Mouse (Mus musculus) right cerebral cortex, adult 2 months (tissue): ENCODE results near the gene Ar.

Source experiments
- DNase-seq, 2 experiments: peaks; one replicate each; pipeline ENCODE4 v3.0.0; 2021 to 2022; ENCODE audit warnings: low spot score in 2 of 2

Ar gene

GRCm38 (mm10) chrX:98148531-98149342, at the start of gene Ar:
Ar (plus strand) TSS chrX:98148769.
- DNase-seq: peak in 1 of 2 experiments; percentile 4

GRCm38 (mm10) chrX:98149724-98150392, 1.3 kb downstream of the Ar start:
- peak; percentile 17 to 39 for DNase-seq

GRCm38 (mm10) chrX:98150393-98151119, 2.0 kb downstream of the Ar start:
- DNase-seq: peak; percentile 4 to 17

- DNase-seq: no peak
Observed at GRCm38 (mm10) chrX:98189759-98190158, 41.2 kb downstream of the Ar start.

GRCm38 (mm10) chrX:98205766-98206165, 57.2 kb downstream of the Ar start:
- no peak for DNase-seq

DNA sequence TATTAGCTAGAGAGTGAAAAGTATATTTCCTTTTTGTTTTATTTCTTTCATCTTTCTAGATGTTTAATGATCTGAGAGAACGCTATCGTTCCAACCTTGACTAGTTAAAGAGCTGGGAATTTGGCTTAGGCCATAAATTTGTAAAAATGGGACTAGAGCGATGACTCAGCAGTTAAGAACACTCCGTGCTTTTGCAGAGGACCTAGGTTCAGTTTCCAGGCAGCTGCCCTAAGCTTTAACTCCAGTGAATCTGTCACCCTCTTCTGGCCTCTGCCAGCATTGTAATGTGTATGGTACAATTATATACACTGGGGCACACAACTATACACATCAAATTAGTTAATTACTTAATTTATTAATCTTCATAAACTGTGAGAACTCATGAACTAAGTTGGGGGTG, 58.6 kb downstream of the Ar start:
- no peak for DNase-seq

DNA sequence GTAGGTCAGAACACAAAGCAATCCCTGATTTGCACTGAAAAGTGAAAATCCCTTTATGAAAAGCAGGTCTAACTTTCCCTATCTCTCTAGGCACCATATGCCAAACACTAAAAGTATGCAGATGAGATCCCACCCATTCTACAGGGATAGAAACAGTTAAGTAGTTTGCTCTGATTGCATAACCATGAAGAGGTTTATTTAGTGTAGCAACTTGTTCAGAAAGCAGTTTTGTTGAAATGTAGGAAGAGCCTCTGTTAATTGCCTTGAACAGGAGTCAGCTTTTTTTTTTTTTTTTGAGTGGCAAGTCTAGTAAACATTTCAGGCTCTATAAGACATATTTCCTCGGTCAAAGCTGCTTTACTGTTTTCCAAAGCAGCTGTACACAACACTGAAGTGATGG, 67.5 kb downstream of the Ar start:
- no peak for DNase-seq

DNA sequence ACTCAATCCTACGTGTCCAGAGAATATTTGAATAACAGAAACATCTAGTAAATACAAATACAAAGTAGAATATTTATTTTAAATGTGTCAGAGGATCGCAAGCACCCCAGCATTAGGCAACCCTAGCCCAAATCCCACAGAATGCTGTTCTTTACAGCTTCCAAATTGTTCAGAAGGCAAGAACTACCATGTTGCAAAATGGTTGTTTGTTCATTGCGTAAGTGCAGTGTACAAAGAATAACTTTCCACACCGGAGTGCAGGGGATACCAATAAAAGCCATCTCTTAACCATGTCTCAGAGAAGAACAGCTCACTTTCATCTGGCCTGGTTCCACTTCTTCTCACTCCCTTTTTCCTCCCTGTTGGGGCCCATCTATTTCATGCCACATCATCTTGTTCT, 90.4 kb downstream of the Ar start:
- no peak for DNase-seq

DNA sequence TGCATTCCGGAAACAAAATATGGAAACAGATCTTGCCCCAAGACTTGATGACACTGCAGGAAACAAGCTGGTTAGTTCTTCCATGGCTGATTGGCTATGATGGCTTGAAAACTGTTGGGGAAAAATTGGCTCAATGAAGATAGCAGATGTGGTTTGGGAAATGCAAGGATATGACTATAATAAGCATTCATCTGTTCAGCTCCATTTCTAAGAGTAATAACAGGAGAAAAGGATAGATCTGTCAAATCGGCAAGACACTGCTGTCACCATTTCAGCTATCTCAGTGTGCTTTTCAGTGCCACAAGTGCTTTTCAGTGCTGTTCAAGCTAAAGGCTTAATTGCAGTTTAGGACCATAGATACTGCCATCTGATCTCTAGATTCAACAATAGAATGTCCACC, 96.5 kb downstream of the Ar start:
- DNase-seq: no peak

- no peak for DNase-seq
Observed at GRCm38 (mm10) chrX:98248363-98248762, 99.8 kb downstream of the Ar start.

GRCm38 (mm10) chrX:98259620-98260019, 111.1 kb downstream of the Ar start:
- DNase-seq: no peak

GRCm38 (mm10) chrX:98265755-98266154, 117.2 kb downstream of the Ar start:
- DNase-seq: no peak

DNA sequence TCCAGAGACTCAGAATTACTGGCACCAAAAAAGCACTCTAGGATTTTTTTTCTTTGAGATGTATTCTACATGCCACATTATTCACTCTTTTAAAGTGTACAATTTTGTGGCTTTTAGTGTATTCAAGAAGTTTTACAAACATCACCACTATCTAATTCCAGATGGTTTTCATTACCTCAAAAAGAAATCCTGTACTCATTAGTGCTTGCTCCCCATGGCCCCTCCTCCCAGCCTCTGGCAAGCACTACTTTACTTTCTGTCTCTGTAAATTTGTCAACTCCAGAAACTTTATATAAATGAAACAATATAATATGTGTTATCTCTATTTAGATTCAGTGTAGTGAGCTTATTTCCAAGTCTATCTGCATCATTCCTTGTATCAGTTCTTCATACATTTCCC, 122.8 kb downstream of the Ar start:
- no peak for DNase-seq

DNA sequence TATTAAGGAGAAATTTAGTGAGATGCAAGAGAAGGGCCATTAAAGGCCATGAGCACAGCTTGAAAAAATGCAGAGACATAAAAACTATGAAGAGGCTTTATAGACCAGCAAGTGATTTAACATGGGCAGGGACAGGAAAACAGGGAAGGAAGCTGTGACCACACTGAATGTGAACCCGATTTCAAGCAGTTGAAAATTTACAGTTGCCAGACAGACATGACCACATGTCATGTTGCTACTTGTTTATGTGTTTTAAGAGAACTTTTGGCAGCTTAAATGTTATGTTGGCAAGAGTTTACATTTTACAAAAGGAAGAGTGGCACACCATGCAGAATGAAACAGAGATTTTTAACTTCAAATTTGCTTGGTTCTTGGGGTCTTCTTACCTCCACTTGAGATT, 143.2 kb downstream of the Ar start:
- no peak for DNase-seq

- no peak for DNase-seq
Observed at GRCm38 (mm10) chrX:98300685-98301084, 152.1 kb downstream of the Ar start.

- no peak for DNase-seq
Observed at GRCm38 (mm10) chrX:98301924-98302323, 153.4 kb downstream of the Ar start.

- no peak for DNase-seq
Observed at GRCm38 (mm10) chrX:98315961-98316360, 167.4 kb downstream of the Ar start.

DNA sequence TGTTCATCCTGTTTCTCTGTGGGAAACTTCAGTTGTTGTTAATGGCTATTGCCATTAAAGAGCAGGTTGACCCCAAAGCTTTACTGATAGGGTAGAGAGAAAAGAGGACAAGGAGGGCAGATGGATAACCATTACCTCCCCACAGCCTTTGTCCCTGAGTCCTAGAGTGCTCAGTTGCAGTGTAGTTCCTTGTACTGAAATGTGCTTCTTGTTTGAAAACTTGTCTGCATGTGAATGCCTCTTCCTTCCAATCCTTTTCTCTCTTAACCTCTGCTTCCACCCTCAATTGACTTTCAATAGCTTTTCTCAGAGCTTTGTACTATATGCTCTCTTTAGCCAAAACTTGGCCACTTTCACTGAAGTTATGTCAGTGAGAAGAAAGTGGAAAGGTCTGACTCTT, 168.9 kb downstream of the Ar start:
- no peak for DNase-seq

DNA sequence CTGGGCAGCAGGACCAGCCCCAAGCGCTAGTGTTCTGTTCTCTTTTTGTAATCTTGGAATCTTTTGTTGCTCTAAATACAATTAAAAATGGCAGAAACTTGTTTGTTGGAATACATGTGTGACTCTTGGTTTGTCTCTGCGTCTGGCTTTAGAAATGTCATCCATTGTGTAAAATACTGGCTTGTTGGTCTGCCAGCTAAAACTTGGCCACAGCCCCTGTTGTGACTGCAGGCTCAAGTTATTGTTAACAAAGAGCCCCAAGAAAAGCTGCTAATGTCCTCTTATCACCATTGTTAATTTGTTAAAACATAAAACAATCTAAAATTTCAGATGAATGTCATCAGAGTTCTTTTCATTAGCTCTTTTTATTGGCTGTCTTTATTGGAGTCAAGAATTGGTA, 174.5 kb downstream of the Ar start:
- DNase-seq: no peak

- DNase-seq: no peak
Observed at GRCm38 (mm10) chrX:98347481-98347880, 198.9 kb downstream of the Ar start.

DNA sequence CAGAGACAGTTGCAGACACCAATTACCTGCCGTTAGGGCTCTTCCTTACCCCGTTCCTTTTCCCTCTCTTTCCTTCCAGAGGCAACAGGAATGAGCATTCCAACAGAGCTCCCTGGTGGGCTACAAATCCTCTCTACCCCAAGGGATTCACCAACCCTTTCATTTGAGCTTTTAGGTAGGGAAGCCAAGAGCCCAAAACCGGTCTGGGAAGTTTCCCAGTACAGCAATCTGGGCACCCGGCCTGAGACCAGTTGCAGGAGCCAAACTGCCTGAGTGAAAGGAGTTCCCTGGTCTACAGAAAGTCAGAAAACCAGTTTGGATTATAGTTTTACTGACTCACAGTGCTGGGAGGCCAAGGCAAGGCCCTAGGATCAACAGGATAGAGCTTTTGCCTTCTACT, 199.5 kb downstream of the Ar start:
- no peak for DNase-seq
